Mouse (Mus musculus) hindbrain, embryonic 14.5 days (tissue): ENCODE measurements around the gene Ppp2r3d. TPM values are rescaled to one million over a fixed set of nuclear protein-coding genes. Genes with fewer than 3 reads are reported as not detected.

Experiments
- ATAC-seq: fragments of 200-750 bp; cut with Nextera tagmentation; 2 replicates; pipeline ENCODE4 v1.8.0; 2017; ENCODE audit warnings: moderate number of reproducible peaks, mild to moderate bottlenecking, moderate TSS enrichment, moderate library complexity; ENCODE audit not compliant: low FRiP score
- DNase-seq: peaks from one replicate; pipeline ENCODE4 v3.0.0-alpha.2; 2015; ENCODE audit warnings: low spot score
- H3K27ac ChIP-seq: fragments of 300-500 bp; sonication (generic); 2 replicates; pipeline ENCODE4 v1.5.1; 2014; ENCODE audit warnings: mild to moderate bottlenecking, moderate library complexity
- H3K27me3 ChIP-seq: fragments of 300-500 bp; sonication (generic); 2 replicates; pipeline ENCODE4 v1.6.1; 2014; ENCODE audit warnings: mild to moderate bottlenecking, low read length, mixed read lengths; ENCODE audit not compliant: control insufficient read depth, insufficient read depth
- H3K36me3 ChIP-seq: fragments of 300-500 bp; sonication (generic); replicated peaks from 2 replicates; pipeline ENCODE4 v1.6.1; 2014; ENCODE audit not compliant: control insufficient read depth, insufficient read depth
- H3K4me1 ChIP-seq: fragments of 300-500 bp; sonication (generic); replicated peaks from 2 replicates; pipeline ENCODE4 v1.6.1; 2014; ENCODE audit warnings: antibody characterized with exemption, low read length, mixed read lengths; ENCODE audit not compliant: control insufficient read depth, insufficient read depth
- H3K4me2 ChIP-seq: fragments of 300-500 bp; sonication (generic); replicated peaks from 2 replicates; pipeline ENCODE4 v1.6.1; 2014; ENCODE audit warnings: mild to moderate bottlenecking, moderate library complexity
- H3K4me3 ChIP-seq: fragments of 300-500 bp; sonication (generic); replicated peaks from 2 replicates; pipeline ENCODE4 v1.5.1; 2014; ENCODE audit warnings: mild to moderate bottlenecking, low read length
- H3K9ac ChIP-seq: fragments of 300-500 bp; sonication (generic); 2 replicates; pipeline ENCODE4 v1.6.1; 2014
- H3K9me3 ChIP-seq: fragments of 300-500 bp; sonication (generic); 2 replicates; pipeline ENCODE4 v1.6.1; 2016; ENCODE audit warnings: low read length; ENCODE audit not compliant: control insufficient read depth
- WGBS: fragments of 180-500 bp; shearing (Covaris S2); extraction: QIAGEN DNeasy Blood & Tissue Kit; methylation state at CpG from one replicate; pipeline ENCODE4 v1.1.7; 2014; 5-methylcytosine and 5-hydroxymethylcytosine counted together
- polyA plus RNA-seq: library from polyadenylated mRNA; unstranded; fragments of >200 nt; fragmentation: Nextera tagmentation; extraction: Ambion mirVana; gene quantifications from 2 replicates; pipeline ENCODE4 v1.2.1, GENCODE M21; 2014

The Ppp2r3d gene
- polyA plus RNA-seq, 1 experiment from 2014 or later, result 154 TPM

- H3K27ac ChIP-seq, result peak overlapping the region; percentile 96
- WGBS, result 2% methylated on average over 23 of the region's 25 CpGs
- 0 out of 2 replicates have a peak, but pooled peaks cover 3% of the 10 kb centered on the region for H3K4me1 ChIP-seq
- H3K9me3 ChIP-seq, result no peaks in the 10 kb centered on the region
- H3K36me3 ChIP-seq, result no peaks in the 10 kb centered on the region
- peak overlapping the region; percentile 63 for H3K4me3 ChIP-seq
- peak overlapping the region; percentile 72 for H3K9ac ChIP-seq
- no peaks in the 10 kb centered on the region for H3K27me3 ChIP-seq
- H3K4me2 ChIP-seq, result peak overlapping the region; percentile 68
- ATAC-seq (no peak), DNase-seq (no peak)
These were observed 54.3 kb downstream of the Ppp2r3d start for GRCm38 (mm10) chr9:124422427-124422826.

GRCm38 (mm10) chr9:124412921-124413320, 63.8 kb downstream of the Ppp2r3d start:
- Histone ChIP-seq H3K27ac (no peak overlapping the region), H3K4me2 (no peak overlapping the region), H3K9ac (no peak overlapping the region), H3K4me3 (no peak overlapping the region), H3K27me3 (no peaks in the 10 kb centered on the region), H3K36me3 (no peaks in the 10 kb centered on the region), H3K9me3 (no peaks in the 10 kb centered on the region), H3K4me1 (no peaks in the 10 kb centered on the region)
- no peak for ATAC-seq
- no peak for DNase-seq

GRCm38 (mm10) chr9:124411553-124411952, 65.1 kb downstream of the Ppp2r3d start:
- ATAC-seq, result no peak
- Histone ChIP-seq H3K36me3 (no peaks in the 10 kb centered on the region), H3K4me1 (no peaks in the 10 kb centered on the region), H3K4me3 (no peak overlapping the region), H3K4me2 (no peak overlapping the region), H3K9me3 (no peaks in the 10 kb centered on the region), H3K27ac (no peak overlapping the region), H3K9ac (no peak overlapping the region), H3K27me3 (no peaks in the 10 kb centered on the region)
- no peak for DNase-seq
- WGBS, result 68% methylated on average over 1 of the region's 1 CpGs

- Histone ChIP-seq H3K36me3 (no peaks in the 10 kb centered on the region), H3K9me3 (no peaks in the 10 kb centered on the region), H3K9ac (no peak overlapping the region), H3K27me3 (no peaks in the 10 kb centered on the region), H3K4me1 (no peaks in the 10 kb centered on the region), H3K4me2 (no peak overlapping the region), H3K4me3 (no peak overlapping the region), H3K27ac (no peak overlapping the region)
- ATAC-seq, result no peak
- no peak for DNase-seq
- WGBS, result 56% methylated on average over 1 of the region's 1 CpGs
These were observed 68.1 kb downstream of the Ppp2r3d start for GRCm38 (mm10) chr9:124408564-124408963.

Other genes starting within 250 kb of the Ppp2r3d start
- gene 2010315B03Rik, start 164.2 kb downstream of the Ppp2r3d start, polyA plus RNA-seq, result 6.4 and 10.7 TPM in 2 replicates
- gene Gm21836, start 16.9 kb upstream of the Ppp2r3d start, polyA plus RNA-seq, result not detected in 2 replicates